Mouse (Mus musculus): ENCODE results near the gene Slc30a2.
"Not testable (repeated sequence)": the region's sequence is repeated elsewhere in the genome, so short reads cannot be mapped to it uniquely, and the experiment has no call there.

Gene Slc30a2

DNA sequence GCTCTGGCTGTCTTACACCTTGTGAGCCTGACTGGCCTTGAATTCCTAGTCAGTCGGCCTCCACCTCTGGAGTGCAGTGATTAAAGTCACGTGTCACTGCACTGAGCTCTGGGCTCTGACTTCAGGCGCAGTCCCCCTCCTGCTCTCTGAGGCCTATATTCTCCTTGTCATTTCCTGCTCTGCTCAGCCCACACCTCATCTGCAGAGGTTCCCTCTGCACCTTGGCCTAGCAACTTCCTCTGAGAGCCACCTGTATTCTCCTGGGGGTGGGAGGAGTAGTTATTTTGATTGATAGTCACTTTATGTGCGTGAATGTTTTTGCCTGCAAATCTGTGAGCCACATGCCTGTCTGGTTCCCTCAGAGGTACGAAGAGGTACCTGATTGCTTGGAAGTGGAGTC lies 18.2 kb downstream of the Slc30a2 start:
- DNase-seq: no peak

- no peak for DNase-seq
Measured at GRCm38 (mm10) chr4:134362124-134362523, 19.1 kb downstream of the Slc30a2 start.

DNA sequence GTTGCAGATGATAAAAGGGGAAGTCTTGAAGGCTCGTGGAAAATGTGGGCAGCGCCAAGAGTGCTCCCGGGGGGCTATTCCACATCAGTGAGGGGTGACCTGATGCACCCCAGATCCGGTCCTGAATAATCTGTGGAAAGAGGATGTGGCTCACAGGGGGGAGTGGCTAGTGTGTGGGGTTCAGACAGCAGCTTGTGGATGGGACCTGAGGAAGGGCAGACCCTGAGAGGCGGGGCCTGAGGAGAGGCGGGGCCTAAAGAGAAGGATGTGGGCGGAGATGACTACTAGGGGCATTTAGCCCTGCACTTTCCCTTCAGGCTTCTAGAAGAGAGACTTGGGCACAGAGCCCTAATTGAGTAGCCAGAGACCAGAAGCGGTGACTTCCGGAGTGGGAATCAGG lies 19.6 kb downstream of the Slc30a2 start:
- DNase-seq: peak; percentile 72

GRCm38 (mm10) chr4:134365280-134365679 lies 22.3 kb downstream of the Slc30a2 start:
- DNase-seq: no peak

- DNase-seq: no peak
Measured at GRCm38 (mm10) chr4:134370649-134371221, 27.8 kb downstream of the Slc30a2 start.

- no peak for DNase-seq
Measured at GRCm38 (mm10) chr4:134371316-134371855, 28.4 kb downstream of the Slc30a2 start.

DNA sequence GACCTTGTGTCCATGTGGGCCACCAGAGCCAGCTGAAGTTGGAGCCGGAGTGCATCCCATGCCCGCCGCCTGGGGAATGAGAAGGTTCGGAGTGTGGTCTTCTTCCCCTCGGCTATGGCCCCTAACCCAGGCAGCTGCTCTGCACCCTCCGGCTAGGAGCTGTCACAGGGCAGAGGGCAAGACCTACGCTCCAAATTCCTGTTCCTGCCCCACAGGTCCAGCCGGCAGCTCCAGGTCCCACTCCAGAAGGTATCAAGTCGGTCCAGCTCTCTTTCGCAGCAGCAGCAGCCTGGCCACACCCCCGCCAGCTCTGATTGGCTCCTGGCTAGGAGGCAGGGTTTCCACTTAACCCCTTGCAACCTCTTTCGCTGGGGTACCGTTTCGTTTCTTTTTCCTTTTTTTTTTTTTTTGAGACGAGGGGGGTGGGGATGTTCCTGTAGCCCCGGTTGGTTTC lies 29.3 kb downstream of the Slc30a2 start:
- peak; percentile 90 for DNase-seq

DNA sequence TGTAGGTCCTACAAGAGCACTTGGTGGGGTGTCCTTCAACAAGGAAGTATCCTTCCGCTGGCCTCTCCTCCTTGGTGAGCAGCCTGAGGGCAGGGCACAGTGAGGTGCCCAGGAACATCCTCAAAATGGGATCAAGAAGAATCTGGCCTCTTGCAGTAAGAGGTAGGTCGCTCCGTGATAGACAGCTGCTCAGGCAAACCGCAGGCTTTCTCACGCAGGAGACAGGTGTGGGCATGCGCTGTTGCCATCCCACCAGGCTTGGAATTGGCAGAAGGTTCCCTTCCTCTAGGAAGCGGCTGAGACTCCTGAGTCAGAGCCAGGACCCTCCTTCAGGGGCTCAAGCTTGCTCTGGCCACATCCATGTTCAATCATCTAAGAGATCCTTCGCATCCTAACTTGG lies 30.3 kb downstream of the Slc30a2 start:
- no peak for DNase-seq

DNA sequence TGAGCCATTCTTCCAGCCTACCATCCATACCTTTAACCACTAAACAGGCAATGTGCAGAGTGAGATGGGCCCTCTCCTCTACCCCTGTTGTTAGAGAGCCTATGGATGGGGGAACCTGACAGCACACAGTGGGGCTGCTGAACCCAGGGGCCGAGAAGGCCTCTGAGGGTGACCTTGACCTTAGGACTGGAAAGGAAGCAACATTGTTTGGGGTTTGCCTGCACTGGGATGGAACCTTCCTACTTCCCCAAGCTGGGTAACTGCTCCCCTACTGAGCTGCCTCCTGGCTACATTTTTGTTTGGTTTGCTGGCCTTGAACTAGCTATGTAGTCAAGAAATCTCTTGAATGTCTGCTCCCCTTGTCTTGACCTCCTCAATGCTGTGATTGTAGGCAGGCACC lies 31.3 kb downstream of the Slc30a2 start:
- DNase-seq: no peak

- no peak for DNase-seq
Measured at GRCm38 (mm10) chr4:134378089-134378615, 35.2 kb downstream of the Slc30a2 start.

DNA sequence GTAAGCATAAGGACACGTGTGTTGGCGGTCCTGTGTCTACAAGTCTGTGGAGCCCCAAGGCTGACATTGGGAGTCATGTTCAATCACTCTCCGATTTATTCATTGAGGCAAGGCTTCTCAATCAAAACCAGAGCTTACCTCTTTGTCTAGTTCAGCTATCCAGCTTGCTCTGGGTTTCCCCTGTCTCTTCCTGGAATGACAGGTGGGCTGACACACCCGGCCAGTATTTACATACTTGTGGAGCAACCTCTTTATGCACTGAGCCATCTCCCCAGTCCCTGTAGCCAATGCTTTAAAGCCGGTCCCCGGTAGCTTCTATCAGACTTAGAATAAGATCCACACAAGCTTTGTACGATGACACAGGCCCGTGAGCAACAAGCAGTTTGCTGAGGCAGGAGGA lies 36.5 kb downstream of the Slc30a2 start:
- no peak for DNase-seq

- not testable (repeated sequence) for DNase-seq
Measured at GRCm38 (mm10) chr4:134383750-134384149, 40.8 kb downstream of the Slc30a2 start, which contains the start of gene Extl1. Gene Extl1, minus strand, starts transcription at chr4:134383850.

DNA sequence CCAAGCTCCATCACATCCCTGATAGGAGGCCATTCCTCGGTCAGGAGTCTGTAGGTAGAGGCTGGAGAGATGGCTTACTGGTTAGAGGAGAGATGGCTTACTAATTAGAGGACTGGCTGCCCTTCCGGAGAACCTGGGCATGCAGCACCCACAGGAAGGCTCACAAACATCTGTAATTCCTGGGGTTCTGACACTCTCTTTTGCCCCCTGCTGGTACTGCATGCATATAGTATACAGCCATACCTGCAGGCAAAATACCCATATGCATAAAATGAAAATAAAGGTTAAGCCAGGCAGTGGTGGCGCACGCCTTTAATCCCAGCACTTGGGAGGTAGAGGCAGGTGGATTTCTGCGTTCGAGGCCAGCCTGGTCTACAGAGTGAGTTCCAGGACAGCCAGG lies 44.3 kb downstream of the Slc30a2 start:
- peak; percentile 34 for DNase-seq

DNA sequence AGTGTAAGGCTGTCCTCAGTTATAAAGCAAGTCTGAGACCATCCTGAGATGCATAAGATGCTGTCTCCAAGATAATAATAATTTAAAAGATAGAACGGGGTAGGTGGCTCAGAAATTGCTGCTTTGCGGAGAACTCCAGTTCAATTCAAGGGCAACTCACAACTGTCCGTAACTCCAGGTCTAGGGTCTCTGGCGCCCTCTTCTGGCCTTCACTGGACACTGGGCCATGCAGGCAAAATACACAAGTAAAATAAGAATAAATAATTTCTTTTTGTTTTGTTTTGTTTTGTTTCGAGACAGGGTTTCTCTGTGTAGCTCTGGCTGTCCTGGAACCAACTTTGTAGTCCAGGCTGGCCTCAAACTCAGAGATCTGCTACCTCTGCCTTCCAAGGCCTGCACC lies 45.4 kb downstream of the Slc30a2 start:
- DNase-seq: peak; percentile 79

- DNase-seq: no peak
Measured at GRCm38 (mm10) chr4:134391636-134392035, 48.7 kb downstream of the Slc30a2 start.

- peak; percentile 62 for DNase-seq
Measured at GRCm38 (mm10) chr4:134392595-134392994, 49.6 kb downstream of the Slc30a2 start.

DNA sequence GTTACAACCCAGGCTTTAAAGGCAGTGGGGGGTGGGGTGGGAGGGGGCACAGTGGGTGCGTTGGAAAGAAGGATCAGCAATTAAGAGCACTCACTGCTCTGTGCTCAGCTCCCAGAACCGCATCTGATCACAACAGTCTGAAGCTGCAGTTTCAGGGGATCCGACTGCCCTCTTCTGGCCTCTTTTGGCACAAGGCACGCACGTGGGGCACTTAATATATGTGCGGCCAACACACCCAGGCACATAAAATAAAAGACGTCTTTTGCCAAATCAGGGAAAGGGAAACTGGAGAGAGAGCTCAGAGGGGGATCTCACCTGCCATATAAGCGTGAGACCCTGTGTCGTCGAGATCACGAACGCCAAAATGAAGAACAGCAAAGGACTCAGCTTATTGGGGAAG lies 50.0 kb downstream of the Slc30a2 start:
- peak; percentile 59 for DNase-seq

DNA sequence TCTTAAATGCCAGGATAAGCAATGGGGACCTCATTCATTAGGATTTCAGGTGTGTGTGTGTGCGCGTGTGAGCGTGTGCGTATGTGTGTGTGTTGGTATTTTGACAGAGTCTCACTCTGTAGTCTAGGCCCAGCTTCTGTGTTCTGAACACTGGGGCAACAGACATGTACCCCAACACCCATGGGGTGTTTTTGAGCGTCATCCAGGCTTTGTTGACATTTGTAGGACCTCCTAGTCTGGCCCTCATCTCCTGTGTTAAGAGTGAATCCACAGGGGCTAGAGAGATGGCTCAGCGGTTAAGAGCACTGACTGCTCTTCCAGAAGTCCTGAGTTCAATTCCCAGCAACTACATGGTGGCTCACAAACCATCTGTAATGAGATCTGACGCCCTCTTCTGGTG lies 52.2 kb downstream of the Slc30a2 start:
- no peak for DNase-seq

DNA sequence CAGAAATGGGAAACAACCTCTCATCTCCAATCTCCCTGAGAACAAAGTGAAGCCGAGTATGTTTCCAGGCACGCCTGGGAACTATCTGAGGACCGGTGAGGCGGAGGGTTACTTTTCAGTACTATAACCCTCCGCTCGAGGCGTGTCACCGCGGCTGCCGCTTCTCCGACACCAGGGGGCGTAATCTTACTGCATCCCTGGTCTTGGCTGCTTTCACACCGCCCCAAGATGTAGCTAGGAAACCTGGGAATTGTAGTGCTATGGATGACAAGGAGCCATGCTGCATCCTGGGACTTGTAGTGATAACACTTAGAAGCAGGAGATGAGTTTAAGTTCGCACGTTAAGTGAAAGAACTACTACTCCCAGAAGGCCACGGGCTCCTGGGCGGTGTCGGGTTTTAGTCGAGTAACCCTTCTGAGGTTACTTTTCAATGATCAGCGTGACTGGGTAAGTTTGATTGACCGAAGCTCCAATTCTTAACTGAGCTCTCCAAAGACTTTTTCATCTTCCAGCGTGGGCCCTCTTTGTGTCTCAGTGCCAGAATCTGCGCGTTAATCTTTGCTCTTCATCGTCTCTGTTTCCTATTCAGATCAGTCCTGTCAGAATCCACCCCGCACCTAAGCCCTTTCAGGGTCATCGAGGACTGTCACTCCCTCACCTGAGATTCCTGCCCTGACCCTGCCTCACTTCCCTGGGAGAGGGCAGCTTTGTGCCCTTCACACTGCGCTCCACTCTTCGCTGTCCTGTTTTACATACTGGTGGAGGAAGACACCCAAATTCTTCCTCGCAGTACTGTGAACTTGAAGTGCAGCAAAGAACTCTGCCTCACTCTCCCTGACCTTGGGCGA lies 53.2 kb downstream of the Slc30a2 start, which contains the start of gene Pafah2:
Pafah2 (plus strand) TSS at position 344 of the 849 bp plus-strand sequence.
- peak; percentile 97 for DNase-seq

- peak; percentile 84 for DNase-seq
Measured at GRCm38 (mm10) chr4:134397121-134397520, 54.1 kb downstream of the Slc30a2 start.

DNA sequence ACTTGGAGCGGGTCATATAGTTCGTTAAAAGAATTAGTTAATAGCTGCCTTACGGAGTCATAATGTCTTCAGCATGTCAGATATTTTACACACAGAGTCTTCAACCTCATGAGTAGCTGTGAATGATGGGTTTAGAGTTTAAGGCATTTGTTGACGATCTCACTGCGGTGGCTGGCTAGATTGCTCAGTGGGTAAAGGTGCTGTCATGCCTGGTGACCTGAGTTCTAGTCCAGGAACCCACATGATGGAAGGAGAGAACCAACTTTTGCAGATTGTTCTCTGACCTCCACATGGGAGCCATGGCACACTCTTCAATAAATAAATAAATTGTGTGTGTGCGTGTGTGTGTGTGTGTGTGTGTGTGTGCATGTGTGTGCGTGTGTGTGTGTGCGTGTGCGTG lies 54.8 kb downstream of the Slc30a2 start:
- DNase-seq: no peak

DNA sequence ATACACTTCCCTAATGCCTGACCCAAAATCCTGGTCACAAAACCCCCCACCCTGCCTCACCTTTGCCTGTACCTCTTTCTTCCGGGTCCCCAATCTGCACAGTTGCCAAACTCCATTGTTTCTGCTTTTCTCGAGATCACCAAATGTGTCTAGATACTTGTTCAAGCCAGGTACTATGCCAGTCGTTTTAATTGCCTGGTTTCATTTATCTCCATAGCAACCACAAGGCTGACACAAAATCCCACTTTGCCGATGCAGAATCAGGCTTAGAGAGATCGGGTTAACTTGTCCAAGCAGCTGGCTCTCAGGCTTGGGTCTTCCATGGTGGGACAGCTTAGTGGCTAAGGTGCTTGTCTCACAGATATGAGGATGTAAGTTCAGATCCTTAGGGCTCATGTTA lies 57.2 kb downstream of the Slc30a2 start:
- no peak for DNase-seq

- DNase-seq: peak; percentile 66
Measured at GRCm38 (mm10) chr4:134401181-134401661, 58.2 kb downstream of the Slc30a2 start.
